Mouse (Mus musculus) liver, embryonic 14.5 days (tissue): Measurements from ENCODE around the gene Tnik. TPM values are rescaled to one million over a fixed set of nuclear protein-coding genes. Genes with fewer than 3 reads are reported as not detected.

ENCODE experiments used
- ATAC-seq: fragments of 200-750 bp; cut with Nextera tagmentation; 2 replicates; pipeline ENCODE4 v1.8.0; 2017; ENCODE audit warnings: moderate number of reproducible peaks, mild to moderate bottlenecking, moderate library complexity; ENCODE audit not compliant: insufficient read depth
- DNase-seq, 3 experiments: peaks; one replicate each; pipeline ENCODE4 v3.0.0-alpha.2; 2012 to 2013; ENCODE audit warnings: low read depth in 3 of 3, low spot score in 3 of 3
- H3K27ac ChIP-seq: fragments of 300-500 bp; sonication (generic); 2 replicates; pipeline ENCODE4 v1.5.1; 2014; ENCODE audit warnings: moderate library complexity, mild to moderate bottlenecking, control low read depth, inconsistent platforms
- H3K27me3 ChIP-seq: fragments of 300-500 bp; sonication (generic); 2 replicates; pipeline ENCODE4 v1.6.1; 2014; ENCODE audit warnings: mild to moderate bottlenecking, low read length, moderate library complexity; ENCODE audit not compliant: control insufficient read depth, insufficient read depth
- H3K36me3 ChIP-seq: fragments of 300-500 bp; sonication (generic); replicated peaks from 2 replicates; pipeline ENCODE4 v1.6.1; 2014; ENCODE audit warnings: low read depth; ENCODE audit not compliant: control insufficient read depth, insufficient read depth
- H3K4me1 ChIP-seq, 2 experiments: fragments of 200-500 bp in 1 of 2; fragments of 300-500 bp in 1 of 2; sonication (generic) in 1 of 2; replicated peaks; 2 replicates each; pipeline ENCODE4 v1.6.1; 2012 to 2014; ENCODE audit warnings: antibody characterized with exemption in 1 of 2, inconsistent platforms in 1 of 2, low read length in 1 of 2; ENCODE audit not compliant: control insufficient read depth in 2 of 2, insufficient read depth in 2 of 2
- H3K4me2 ChIP-seq: fragments of 300-500 bp; sonication (generic); 2 replicates; pipeline ENCODE4 v1.6.1; 2014; ENCODE audit warnings: low read depth, mild to moderate bottlenecking, control low read depth, moderate library complexity
- H3K4me3 ChIP-seq, 2 experiments: fragments of 200-500 bp in 1 of 2; fragments of 300-500 bp in 1 of 2; sonication (generic) in 1 of 2; 2 replicates each; pipeline ENCODE4 v1.5.1; 2012 to 2014; ENCODE audit warnings: low read depth in 2 of 2, low read length in 2 of 2, mild to moderate bottlenecking in 2 of 2, control low read depth in 1 of 2, inconsistent platforms in 1 of 2, moderate library complexity in 1 of 2; ENCODE audit not compliant: insufficient read depth in 1 of 2
- H3K9ac ChIP-seq: fragments of 300-500 bp; sonication (generic); replicated peaks from 2 replicates; pipeline ENCODE4 v1.6.1; 2014; ENCODE audit warnings: mild to moderate bottlenecking, control low read depth, moderate library complexity
- H3K9me3 ChIP-seq: fragments of 300-500 bp; sonication (generic); 2 replicates; pipeline ENCODE4 v1.6.1; 2016; ENCODE audit warnings: low read length, mixed read lengths; ENCODE audit not compliant: control insufficient read depth
- CTCF ChIP-seq: IDR thresholded peaks from 2 replicates; pipeline ENCODE4 v1.5.1; 2016; ENCODE audit warnings: antibody characterized with exemption, low read depth, control low read depth
- EP300 ChIP-seq: IDR thresholded peaks from 2 replicates; pipeline ENCODE4 v1.6.1; 2016; ENCODE audit warnings: antibody characterized with exemption, low read depth
- WGBS: fragments of 180-500 bp; shearing (Covaris S2); extraction: QIAGEN DNeasy Blood & Tissue Kit; methylation state at CpG from one replicate; pipeline ENCODE4 v1.1.7; 2014; ENCODE audit not compliant: insufficient replicate concordance; 5-methylcytosine and 5-hydroxymethylcytosine counted together
- polyA plus RNA-seq, 2 experiments: library from polyadenylated mRNA; depleted of rRNA in 1 of 2; stranded (reverse) in 1 of 2; unstranded in 1 of 2; fragments of >200 nt; fragmentation: Nextera tagmentation in 1 of 2; extraction: Ambion mirVana in 1 of 2; gene quantifications; 2 replicates each; pipeline versions ENCODE4 v1.2.1 to v1.2.3; 2012 to 2014

The Tnik gene
- polyA plus RNA-seq, 2 experiments: 0.89 to 2.0 TPM

- ATAC-seq (no peak), DNase-seq (no peak)
- Histone ChIP-seq H3K4me3 (no peak overlapping the region), H3K4me1 (no peaks in the 10 kb centered on the region), H3K27me3 (no peaks in the 10 kb centered on the region), H3K9ac (no peak overlapping the region), H3K9me3 (no peaks in the 10 kb centered on the region), H3K36me3 (no peaks in the 10 kb centered on the region), H3K27ac (no peak overlapping the region), H3K4me2 (no peak overlapping the region)
- TF ChIP-seq EP300 (no peak), CTCF (no peak)
- WGBS: 70% methylated on average over 15 of the region's 15 CpGs
Measured at GRCm38 (mm10) chr3:28531294-28531956, 268.4 kb downstream of the Tnik start.

- Histone ChIP-seq H3K4me1 (no peaks in the 10 kb centered on the region), H3K36me3 (no peaks in the 10 kb centered on the region), H3K4me3 (no peak overlapping the region), H3K27me3 (no peaks in the 10 kb centered on the region), H3K9ac (no peak overlapping the region), H3K27ac (no peak overlapping the region), H3K4me2 (no peak overlapping the region), H3K9me3 (no peaks in the 10 kb centered on the region)
- no peak for ATAC-seq
- TF ChIP-seq EP300: no peak
- no peak for TF ChIP-seq CTCF
- 72% methylated on average over 7 of the region's 7 CpGs for WGBS
- DNase-seq: no peak
Measured at GRCm38 (mm10) chr3:28532666-28533065, 269.7 kb downstream of the Tnik start.

- no peak for DNase-seq
- Histone ChIP-seq H3K27ac (no peak overlapping the region), H3K4me3 (no peak overlapping the region), H3K4me1 (no peaks in the 10 kb centered on the region), H3K9ac (no peak overlapping the region), H3K27me3 (no peaks in the 10 kb centered on the region), H3K9me3 (no peaks in the 10 kb centered on the region), H3K4me2 (no peak overlapping the region), H3K36me3 (no peaks in the 10 kb centered on the region)
- WGBS: 69% methylated on average over 5 of the region's 5 CpGs
- TF ChIP-seq CTCF (no peak), EP300 (no peak)
- ATAC-seq: no peak
Measured at GRCm38 (mm10) chr3:28540121-28540520, 277.1 kb downstream of the Tnik start.

- H3K4me1 ChIP-seq: no peaks in the 10 kb centered on the region
- TF ChIP-seq CTCF: no peak
- H3K9me3 ChIP-seq: no peaks in the 10 kb centered on the region
- 66% methylated on average over 3 of the region's 3 CpGs for WGBS
- H3K9ac ChIP-seq: no peak overlapping the region
- H3K27ac ChIP-seq: no peak overlapping the region
- no peak overlapping the region for H3K4me2 ChIP-seq
- H3K4me3 ChIP-seq: no peak overlapping the region
- H3K36me3 ChIP-seq: no peaks in the 10 kb centered on the region
- DNase-seq (no peak), ATAC-seq (no peak)
- no peaks in the 10 kb centered on the region for H3K27me3 ChIP-seq
Measured at GRCm38 (mm10) chr3:28542941-28543340, 279.9 kb downstream of the Tnik start.

- H3K36me3 ChIP-seq: no peaks in the 10 kb centered on the region
- no peaks in the 10 kb centered on the region for H3K27me3 ChIP-seq
- WGBS: 65% methylated on average over 10 of the region's 10 CpGs
- DNase-seq (no peak), ATAC-seq (no peak)
- H3K4me3 ChIP-seq: no peak overlapping the region
- TF ChIP-seq CTCF (peak; percentile 40), EP300 (no peak)
- H3K4me1 ChIP-seq: no peaks in the 10 kb centered on the region
- H3K27ac ChIP-seq: no peak overlapping the region
- H3K9ac ChIP-seq: no peak overlapping the region
- no peak overlapping the region for H3K4me2 ChIP-seq
- H3K9me3 ChIP-seq: no peaks in the 10 kb centered on the region
Measured at GRCm38 (mm10) chr3:28543380-28543984, 280.5 kb downstream of the Tnik start.
